Mouse (Mus musculus): ENCODE measurements around the gene Trim72.

Gene Trim72

DNA sequence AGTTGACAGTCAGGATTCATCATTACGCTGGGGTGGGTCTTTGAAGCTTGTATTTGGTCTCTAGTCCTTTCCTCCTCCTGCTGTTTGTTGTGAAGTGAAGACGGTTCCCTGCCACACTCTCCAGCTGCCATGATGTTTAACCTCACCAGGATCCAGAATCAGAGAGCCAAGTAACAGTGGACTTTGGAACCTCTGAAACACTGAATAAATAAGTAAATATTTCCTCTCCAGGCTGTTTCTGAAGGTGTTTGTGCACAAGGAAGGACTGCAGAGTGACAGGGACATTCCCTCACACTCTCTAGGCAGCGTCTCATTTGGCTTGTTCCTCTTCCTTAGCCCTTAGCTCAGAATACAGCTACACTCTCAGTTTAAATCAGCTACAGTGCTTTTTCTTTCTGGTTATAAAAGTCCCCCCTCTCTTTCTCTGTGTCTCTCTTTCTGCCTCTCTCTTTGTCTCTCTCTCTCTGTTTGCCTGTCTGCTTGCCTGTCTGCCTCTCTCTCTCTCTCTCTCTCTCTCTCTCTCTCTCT is 53.2 kb downstream of the Trim72 start:
- DNase-seq, result no peak

DNA sequence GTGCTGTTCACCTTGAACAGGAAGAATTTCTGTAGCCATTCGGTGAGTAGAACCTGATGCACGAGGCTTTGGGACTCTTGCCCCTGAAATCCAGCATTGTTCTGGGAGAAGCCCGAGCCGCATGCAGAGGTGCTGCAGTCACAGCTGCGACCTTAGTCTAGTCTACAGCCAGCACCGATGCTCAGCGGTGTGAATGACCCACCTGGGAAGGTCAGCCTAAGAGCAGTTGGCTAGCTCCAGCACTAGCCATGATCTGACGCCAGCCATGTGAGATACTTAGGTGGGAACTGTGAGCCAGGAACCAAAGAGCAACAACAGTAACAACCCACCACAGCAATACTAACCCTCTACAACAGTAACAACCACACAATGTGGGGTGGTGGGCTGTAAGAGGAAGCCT is 54.1 kb downstream of the Trim72 start:
- no peak for DNase-seq

DNA sequence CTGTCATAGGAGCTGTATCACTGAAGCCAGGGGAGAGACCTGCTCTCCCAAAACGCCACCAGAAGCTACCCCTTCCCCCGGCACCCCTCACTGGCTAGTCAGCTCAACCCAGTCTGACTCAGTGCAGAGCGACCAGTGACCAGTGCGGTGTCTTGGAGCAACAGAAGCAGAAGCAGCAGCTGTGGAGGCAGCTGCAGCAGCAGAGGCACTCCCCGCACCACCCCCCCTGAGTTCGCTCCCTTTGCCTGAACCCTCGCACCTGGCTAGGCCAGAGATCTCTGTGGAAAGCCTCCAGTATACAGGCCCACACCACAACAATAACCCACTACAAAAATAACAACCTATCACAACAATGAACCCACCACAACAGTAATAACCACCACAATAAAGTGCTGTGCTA is 54.8 kb downstream of the Trim72 start:
- no peak for DNase-seq

DNA sequence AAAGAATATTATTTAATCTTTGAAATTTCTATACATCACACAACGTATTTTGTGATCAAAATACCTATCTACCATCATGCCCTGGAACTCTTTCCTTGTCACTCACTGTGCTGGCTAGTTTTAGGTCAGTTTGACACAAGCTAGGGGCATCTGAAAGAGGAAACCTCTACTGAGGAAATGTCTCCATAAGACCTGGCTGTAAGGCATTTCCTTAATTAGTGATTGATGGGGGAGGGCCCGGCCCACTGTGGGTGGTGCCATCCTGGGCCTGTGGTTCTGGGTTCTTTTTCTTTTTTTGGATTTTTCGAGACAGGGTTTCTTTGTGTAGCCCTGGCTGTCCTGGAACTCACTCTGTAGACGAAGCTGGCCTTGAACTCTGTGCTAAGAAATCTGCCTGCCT is 55.3 kb downstream of the Trim72 start:
- DNase-seq, result no peak
